In genomic region chr14:47472359-47472742, GRCm38 (mm10) we compare ENCODE assay signal across 8 mouse cellular contexts. TPM values are rescaled to one million over a fixed set of nuclear protein-coding genes. Genes with fewer than 3 reads are reported as not detected.
A peak's percentile ranks its signal among the peaks of the same experiment; 100 is the strongest.
DNase-seq lines count a peak whose midpoint lies in the region; ATAC-seq lines count a peak whose summit lies in the region.

No protein-coding gene starts in this region.

- H3K4me1 ChIP-seq in embryonic facial prominence, embryonic 11.5 days (ENCODE audit: control insufficient read depth, insufficient read depth, low read length), result no peaks in the 10 kb centered on the region
- peaks cover 10% of the 10 kb centered on the region for H3K4me1 ChIP-seq in midbrain, embryonic 12.5 days

- H3K36me3 ChIP-seq in embryonic facial prominence, embryonic 11.5 days (replicated peaks; ENCODE audit: control insufficient read depth, insufficient read depth, low read depth, low read length), result no peaks in the 10 kb centered on the region
- no peaks in the 10 kb centered on the region for H3K36me3 ChIP-seq in midbrain, embryonic 12.5 days

- peak overlapping the region; percentile 92 for H3K9ac ChIP-seq in embryonic facial prominence, embryonic 11.5 days (replicated peaks; ENCODE audit: low read length)
- H3K9ac ChIP-seq in midbrain, embryonic 12.5 days (replicated peaks), result peak overlapping the region; percentile 97

- H3K27me3 ChIP-seq in embryonic facial prominence, embryonic 11.5 days (ENCODE audit: control insufficient read depth, insufficient read depth, low read length), result no peaks in the 10 kb centered on the region
- H3K27me3 ChIP-seq in midbrain, embryonic 12.5 days, result no peaks in the 10 kb centered on the region

- peak; percentile 97 for ATAC-seq in embryonic facial prominence, embryonic 11.5 days (replicated peaks; ENCODE audit: insufficient number of reproducible peaks, low FRiP score, low TSS enrichment, low read depth)
- peak; percentile 97 for ATAC-seq in midbrain, embryonic 12.5 days (ENCODE audit: low FRiP score, low read depth)

- peak overlapping the region; percentile 76 for H3K27ac ChIP-seq in embryonic facial prominence, embryonic 11.5 days (replicated peaks; ENCODE audit: low read depth, low read length)
- H3K27ac ChIP-seq in midbrain, embryonic 12.5 days (replicated peaks), result peak overlapping the region; percentile 90

- intact Hi-C loops in left cerebral cortex, postnatal 4 days (cut with DNase I), result no loop called here

- H3K4me3 ChIP-seq in embryonic facial prominence, embryonic 11.5 days (ENCODE audit: low read depth, low read length), result peak overlapping the region; percentile 96
- H3K4me3 ChIP-seq in midbrain, embryonic 12.5 days, result peak overlapping the region; percentile 99

- H3K4me2 ChIP-seq in embryonic facial prominence, embryonic 11.5 days (ENCODE audit: low read depth, low read length), result peak overlapping the region; percentile 81
- peak overlapping the region; percentile 78 for H3K4me2 ChIP-seq in midbrain, embryonic 12.5 days (replicated peaks)

- no peaks in the 10 kb centered on the region for H3K9me3 ChIP-seq in embryonic facial prominence, embryonic 11.5 days (replicated peaks; ENCODE audit: control insufficient read depth, low read length)
- H3K9me3 ChIP-seq in midbrain, embryonic 12.5 days, result no peaks in the 10 kb centered on the region

- peak; percentile 94 for DNase-seq in 3134 (ENCODE audit: extremely low read depth, insufficient read length, low spot score)
- DNase-seq in adrenal gland, postnatal 25 days, result peak; percentile 97
- DNase-seq in embryonic facial prominence, embryonic 11.5 days (ENCODE audit: low spot score), result peak; percentile 97
- DNase-seq in heart, adult 11 months, result peak; percentile 99
- peak; percentile 93 for DNase-seq in kidney, adult 11 months
- DNase-seq in left cerebral cortex, postnatal 4 days, result peak; percentile 96
- peak; percentile 90 for DNase-seq in skeletal muscle tissue, adult 2 months (ENCODE audit: low read depth, low spot score)

- under 1% methylated on average over 38 of the region's 40 CpGs for WGBS in embryonic facial prominence, embryonic 11.5 days
- 0% methylated on average over 39 of the region's 40 CpGs for WGBS in midbrain, embryonic 12.5 days

RNA-seq across cellular contexts. Expression of gene Fbxo34, which starts 22.1 kb away (rescaled TPM):
- 19.6 and 25.3 TPM in 2 replicates for total RNA-seq in adrenal gland, postnatal 25 days (2021)
- 22.8 and 24.9 TPM in 2 replicates for polyA plus RNA-seq in embryonic facial prominence, embryonic 11.5 days (2014; fragmentation: Nextera tagmentation; extraction: Ambion mirVana)
- 10 to 100 TPM; 27.9 to 28.4 TPM for total RNA-seq in left cerebral cortex, postnatal 4 days (2021)
- polyA plus RNA-seq in midbrain, embryonic 12.5 days (2016; fragmentation: Nextera tagmentation; extraction: Ambion mirVana), result 26.4 and 26.5 TPM in 2 replicates

RNA-seq across cellular contexts. Expression of gene Dlgap5, which starts 54.1 kb away (rescaled TPM):
- 5.6 and 6.0 TPM in 2 replicates for total RNA-seq in adrenal gland, postnatal 25 days (2021)
- polyA plus RNA-seq in embryonic facial prominence, embryonic 11.5 days (2014; fragmentation: Nextera tagmentation; extraction: Ambion mirVana), result 65.2 and 76.5 TPM in 2 replicates
- total RNA-seq in left cerebral cortex, postnatal 4 days (2021), result 1 to 10 TPM; 4.0 to 4.2 TPM
- 50.0 and 51.0 TPM in 2 replicates for polyA plus RNA-seq in midbrain, embryonic 12.5 days (2016; fragmentation: Nextera tagmentation; extraction: Ambion mirVana)

Comparison
In these comparisons a context has a peak if more than half of its experiments do, and no peak if none do; other contexts are left out.
1. Peak in every context shown above with its lines: DNase-seq, ATAC-seq, H3K4me3 ChIP-seq and H3K27ac ChIP-seq.